Mouse (Mus musculus): ENCODE data around the gene Lhx1.

Gene Lhx1

GRCm38 (mm10) chr11:84481661-84482060 lies 43.7 kb downstream of the Lhx1 start:
- no peak for DNase-seq

- peak; percentile 27 to 40 for DNase-seq
Measured at GRCm38 (mm10) chr11:84480451-84480850, 44.9 kb downstream of the Lhx1 start.

GRCm38 (mm10) chr11:84476641-84477040 lies 48.7 kb downstream of the Lhx1 start:
- no peak for DNase-seq

GRCm38 (mm10) chr11:84475991-84476390 lies 49.3 kb downstream of the Lhx1 start:
- no peak for DNase-seq

- no peak for DNase-seq
Measured at GRCm38 (mm10) chr11:84473093-84473667, 52.2 kb downstream of the Lhx1 start.
